Mouse (Mus musculus): ENCODE measurements at regions not wholly inside any gene's neighbourhood (a gene's known extent, or its start where the extent isn't known, plus 50 kb on each side); places are given as distances from the start of the nearest gene placed in this dataset.

GRCm38 (mm10) chr9:50170637-50171036 is 174.1 kb downstream of the Rpl10-ps3 start:
- H3K9ac ChIP-seq (ENCODE audit: low read depth, low read length, severe bottlenecking): no peak overlapping the region
- H3K4me1 ChIP-seq (ENCODE audit: control insufficient read depth, insufficient read depth, low read length): peaks cover 8% of the 10 kb centered on the region; the same call in 1 of the 2 replicates
- no peak overlapping the region for H3K4me2 ChIP-seq (replicated peaks; ENCODE audit: low read depth, low read length, severe bottlenecking)
- no peak overlapping the region for H3K27ac ChIP-seq (replicated peaks; ENCODE audit: low read depth, low read length)
- 75% methylated on average over 5 of the region's 5 CpGs for WGBS
- no peaks in the 10 kb centered on the region for H3K27me3 ChIP-seq (ENCODE audit: control insufficient read depth, insufficient read depth, low read length)
- DNase-seq (ENCODE audit: low spot score): no peak
- no peaks in the 10 kb centered on the region for H3K9me3 ChIP-seq (ENCODE audit: control insufficient read depth, low read length)
- no peak for TF ChIP-seq POLR2A (IDR thresholded peaks at IDR 0.05; ENCODE audit: borderline replicate concordance, extremely low read depth, insufficient read depth, insufficient read length)
- ATAC-seq (ENCODE audit: low FRiP score, low read depth): no peak
- H3K4me3 ChIP-seq (replicated peaks; ENCODE audit: low read length): no peak overlapping the region
- no peaks in the 10 kb centered on the region for H3K36me3 ChIP-seq (ENCODE audit: control insufficient read depth, insufficient read depth, low read length)

- Histone ChIP-seq H3K4me3 (replicated peaks; ENCODE audit: low read length) (no peak overlapping the region), H3K9me3 (ENCODE audit: control insufficient read depth, low read length) (no peaks in the 10 kb centered on the region), H3K4me2 (replicated peaks; ENCODE audit: low read depth, low read length, severe bottlenecking) (no peak overlapping the region), H3K4me1 (ENCODE audit: control insufficient read depth, insufficient read depth, low read length) (no peaks in the 10 kb centered on the region), H3K27me3 (ENCODE audit: control insufficient read depth, insufficient read depth, low read length) (no peaks in the 10 kb centered on the region), H3K9ac (ENCODE audit: low read depth, low read length, severe bottlenecking) (no peak overlapping the region), H3K36me3 (ENCODE audit: control insufficient read depth, insufficient read depth, low read length) (no peaks in the 10 kb centered on the region), H3K27ac (replicated peaks; ENCODE audit: low read depth, low read length) (no peak overlapping the region)
- WGBS: 95% methylated on average over 3 of the region's 3 CpGs
- no peak for TF ChIP-seq POLR2A (IDR thresholded peaks at IDR 0.05; ENCODE audit: borderline replicate concordance, extremely low read depth, insufficient read depth, insufficient read length)
- ATAC-seq (ENCODE audit: low FRiP score, low read depth) (no peak), DNase-seq (ENCODE audit: low spot score) (no peak)
Measured at GRCm38 (mm10) chr9:50154618-50155017, 190.2 kb downstream of the Rpl10-ps3 start.

GRCm38 (mm10) chr9:50150091-50150490 is 194.7 kb downstream of the Rpl10-ps3 start:
- Histone ChIP-seq H3K4me1 (ENCODE audit: control insufficient read depth, insufficient read depth, low read length) (peaks cover 6% of the 10 kb centered on the region; the same call in 1 of the 2 replicates), H3K9me3 (ENCODE audit: control insufficient read depth, low read length) (no peaks in the 10 kb centered on the region), H3K4me3 (replicated peaks; ENCODE audit: low read length) (no peak overlapping the region), H3K4me2 (replicated peaks; ENCODE audit: low read depth, low read length, severe bottlenecking) (no peak overlapping the region), H3K36me3 (ENCODE audit: control insufficient read depth, insufficient read depth, low read length) (no peaks in the 10 kb centered on the region), H3K9ac (ENCODE audit: low read depth, low read length, severe bottlenecking) (no peak overlapping the region), H3K27me3 (ENCODE audit: control insufficient read depth, insufficient read depth, low read length) (no peaks in the 10 kb centered on the region), H3K27ac (replicated peaks; ENCODE audit: low read depth, low read length) (no peak overlapping the region)
- no peak for TF ChIP-seq POLR2A (IDR thresholded peaks at IDR 0.05; ENCODE audit: borderline replicate concordance, extremely low read depth, insufficient read depth, insufficient read length)
- DNase-seq (ENCODE audit: low spot score) (no peak), ATAC-seq (ENCODE audit: low FRiP score, low read depth) (no peak)

- Histone ChIP-seq H3K27ac (replicated peaks; ENCODE audit: low read depth, low read length) (no peak overlapping the region), H3K36me3 (ENCODE audit: control insufficient read depth, insufficient read depth, low read length) (no peaks in the 10 kb centered on the region), H3K27me3 (ENCODE audit: control insufficient read depth, insufficient read depth, low read length) (no peaks in the 10 kb centered on the region), H3K4me3 (replicated peaks; ENCODE audit: low read length) (no peak overlapping the region), H3K4me1 (ENCODE audit: control insufficient read depth, insufficient read depth, low read length) (peaks cover 25% of the 10 kb centered on the region), H3K9ac (ENCODE audit: low read depth, low read length, severe bottlenecking) (no peak overlapping the region), H3K4me2 (replicated peaks; ENCODE audit: low read depth, low read length, severe bottlenecking) (no peak overlapping the region), H3K9me3 (ENCODE audit: control insufficient read depth, low read length) (no peaks in the 10 kb centered on the region)
- TF ChIP-seq POLR2A (IDR thresholded peaks at IDR 0.05; ENCODE audit: borderline replicate concordance, extremely low read depth, insufficient read depth, insufficient read length): no peak
- DNase-seq (ENCODE audit: low spot score) (peak; percentile 48), ATAC-seq (ENCODE audit: low FRiP score, low read depth) (no peak)
- 27% methylated on average over 1 of the region's 1 CpGs for WGBS
Measured at GRCm38 (mm10) chr9:50142756-50143155, 202.0 kb downstream of the Rpl10-ps3 start.

DNA sequence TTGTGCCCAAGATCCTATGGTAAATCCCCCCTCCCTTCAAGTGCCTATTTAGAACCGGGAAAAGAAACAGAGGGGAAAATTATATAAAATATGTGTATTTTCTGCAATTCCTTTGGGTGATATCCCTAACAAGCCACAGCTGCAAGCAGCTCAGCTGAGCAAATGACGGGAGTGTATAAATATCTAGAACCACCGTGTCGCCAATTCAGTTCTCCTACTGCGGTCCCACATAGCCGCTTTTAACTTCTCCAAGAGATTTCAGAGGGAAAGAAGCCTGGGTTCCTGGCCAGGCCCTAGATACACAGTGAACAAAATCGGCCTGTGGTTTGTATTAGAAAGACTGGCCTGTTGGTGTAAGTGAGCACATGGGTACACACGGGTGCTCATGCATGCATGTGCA is 202.7 kb downstream of the Rpl10-ps3 start:
- no peak for TF ChIP-seq POLR2A (IDR thresholded peaks at IDR 0.05; ENCODE audit: borderline replicate concordance, extremely low read depth, insufficient read depth, insufficient read length)
- Histone ChIP-seq H3K9ac (ENCODE audit: low read depth, low read length, severe bottlenecking) (no peak overlapping the region), H3K4me1 (ENCODE audit: control insufficient read depth, insufficient read depth, low read length) (peaks cover 25% of the 10 kb centered on the region), H3K9me3 (ENCODE audit: control insufficient read depth, low read length) (no peaks in the 10 kb centered on the region), H3K4me3 (replicated peaks; ENCODE audit: low read length) (no peak overlapping the region), H3K27me3 (ENCODE audit: control insufficient read depth, insufficient read depth, low read length) (no peaks in the 10 kb centered on the region), H3K4me2 (replicated peaks; ENCODE audit: low read depth, low read length, severe bottlenecking) (no peak overlapping the region), H3K27ac (replicated peaks; ENCODE audit: low read depth, low read length) (no peak overlapping the region), H3K36me3 (ENCODE audit: control insufficient read depth, insufficient read depth, low read length) (no peaks in the 10 kb centered on the region)
- WGBS: 55% methylated on average over 8 of the region's 8 CpGs
- no peak for ATAC-seq (ENCODE audit: low FRiP score, low read depth)
- peak; percentile 13 for DNase-seq (ENCODE audit: low spot score)

DNA sequence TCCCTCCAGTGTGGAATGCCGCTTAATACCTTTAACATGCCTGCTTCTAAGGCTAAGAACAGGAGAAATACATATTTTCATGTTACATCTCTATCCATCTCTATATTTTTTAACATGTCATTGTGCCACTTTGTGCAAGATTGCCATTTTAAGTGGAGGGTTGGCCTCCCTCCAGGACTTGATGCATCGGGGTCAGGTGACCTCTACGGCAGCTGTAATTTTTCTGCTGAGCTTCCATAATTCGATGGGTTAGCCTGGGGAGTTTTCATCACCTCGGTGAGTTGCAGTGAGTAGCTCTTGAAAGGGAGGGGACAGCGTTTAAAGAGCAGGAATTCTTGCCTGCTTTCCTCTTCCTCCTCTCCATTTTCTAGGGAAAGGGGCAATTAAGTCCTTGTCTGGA is 203.6 kb downstream of the Rpl10-ps3 start:
- ATAC-seq (ENCODE audit: low FRiP score, low read depth) (no peak), DNase-seq (ENCODE audit: low spot score) (no peak)
- no peak overlapping the region for H3K9ac ChIP-seq (ENCODE audit: low read depth, low read length, severe bottlenecking)
- TF ChIP-seq POLR2A (IDR thresholded peaks at IDR 0.05; ENCODE audit: borderline replicate concordance, extremely low read depth, insufficient read depth, insufficient read length): no peak
- no peak overlapping the region for H3K4me2 ChIP-seq (replicated peaks; ENCODE audit: low read depth, low read length, severe bottlenecking)
- no peaks in the 10 kb centered on the region for H3K27me3 ChIP-seq (ENCODE audit: control insufficient read depth, insufficient read depth, low read length)
- 41% methylated on average over 6 of the region's 6 CpGs for WGBS
- no peaks in the 10 kb centered on the region for H3K36me3 ChIP-seq (ENCODE audit: control insufficient read depth, insufficient read depth, low read length)
- H3K4me1 ChIP-seq (ENCODE audit: control insufficient read depth, insufficient read depth, low read length): peaks cover 21% of the 10 kb centered on the region
- H3K9me3 ChIP-seq (ENCODE audit: control insufficient read depth, low read length): no peaks in the 10 kb centered on the region
- no peak overlapping the region for H3K4me3 ChIP-seq (replicated peaks; ENCODE audit: low read length)
- no peak overlapping the region for H3K27ac ChIP-seq (replicated peaks; ENCODE audit: low read depth, low read length)

All from limb, embryonic 14.5 days (tissue).